Mouse (Mus musculus) c-Kit-positive CD71-negative TER-119-negative erythroid progenitor cells, embryonic 14.5 days (primary cell): ENCODE measurements at regions not wholly inside any gene's neighbourhood (a gene's known extent, or its start where the extent isn't known, plus 50 kb on each side); places are given as distances from the start of the nearest gene placed in this dataset.

Experiments used
- DNase-seq: peaks from one replicate; pipeline ENCODE4 v3.0.0-alpha.2; 2013; ENCODE audit warnings: low read depth

GRCm38 (mm10) chr3:60412206-60412605 is 60.4 kb upstream of the Mbnl1 start:
- DNase-seq, result no peak

- DNase-seq, result no peak
Observed at GRCm38 (mm10) chr3:60413749-60414148, 58.9 kb upstream of the Mbnl1 start.

- no peak for DNase-seq
Observed at GRCm38 (mm10) chr3:60417001-60417400, 55.6 kb upstream of the Mbnl1 start.

- no peak for DNase-seq
Observed at GRCm38 (mm10) chr3:60418652-60419051, 54.0 kb upstream of the Mbnl1 start.

- DNase-seq, result no peak
Observed at GRCm38 (mm10) chr3:60419216-60419615, 53.4 kb upstream of the Mbnl1 start.
